Mouse (Mus musculus): ENCODE data around the gene Pnkp.
A peak's percentile ranks its signal among the peaks of the same experiment; 100 is the strongest.

DNA sequence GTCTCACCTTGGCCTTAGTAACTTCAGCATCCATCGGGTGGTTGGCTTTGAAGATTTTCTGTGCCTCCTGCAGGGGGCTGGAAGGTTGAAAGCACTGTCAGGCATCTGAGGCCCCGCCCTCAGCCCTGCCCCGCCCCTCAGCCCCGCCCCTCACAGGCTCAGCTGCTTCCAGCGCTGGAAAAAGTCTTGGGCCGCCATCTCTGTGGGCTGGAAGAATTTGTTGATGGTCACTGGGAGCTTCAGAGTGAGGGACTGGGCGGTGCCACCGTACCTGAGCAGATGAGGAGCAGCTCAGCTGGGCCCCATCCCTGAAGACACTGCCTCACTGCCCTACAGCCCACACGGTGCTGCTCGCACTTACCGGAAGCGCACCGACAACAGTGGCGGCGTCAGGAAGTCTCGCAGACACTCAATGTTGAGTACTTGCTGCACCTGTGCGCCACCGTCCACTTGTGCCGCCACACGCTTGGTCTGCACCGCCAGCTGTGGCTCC lies 44.3 kb downstream of the Pnkp start:
- peak; percentile 61 for TF ChIP-seq POLR2A (IDR thresholded peaks at IDR 0.05; ENCODE audit: low read depth, low read length)
- no peak; the same call in 1 of the 2 replicates for TF ChIP-seq CTCF (conservative IDR thresholded peaks at IDR 0.05; ENCODE audit: insufficient read depth, insufficient read length, low read depth, low read length)
